Mouse (Mus musculus): ENCODE measurements around the gene Unc13d.

- TF ChIP-seq MAFK (IDR thresholded peaks at IDR 0.05; ENCODE audit: insufficient replicate concordance, low read length) (no peak), RCOR1 (conservative IDR thresholded peaks at IDR 0.05; ENCODE audit: low read depth, low read length) (no peak), E2F4 (IDR thresholded peaks at IDR 0.05; ENCODE audit: insufficient replicate concordance, low read depth, low read length) (no peak), USF1 (IDR thresholded peaks at IDR 0.05; ENCODE audit: low read depth, low read length) (no peak), POLR2AphosphoS2 (IDR thresholded peaks at IDR 0.05; ENCODE audit: low read depth, low read length) (no peak), JUND (conservative IDR thresholded peaks at IDR 0.05; ENCODE audit: low read depth, low read length) (no peak), MXI1 (IDR thresholded peaks at IDR 0.05; ENCODE audit: low read depth, low read length) (no peak), CTCF (conservative IDR thresholded peaks at IDR 0.05 in 1 of 2, IDR thresholded peaks at IDR 0.05 in 1 of 2; ENCODE audit: low read depth in 2 of 2, low read length in 2 of 2) (no peak), MAX (IDR thresholded peaks at IDR 0.05; ENCODE audit: low read length) (no peak), KAT2A (IDR thresholded peaks at IDR 0.05; ENCODE audit: insufficient replicate concordance, low read length) (no peak), GABPA (IDR thresholded peaks at IDR 0.05; ENCODE audit: insufficient replicate concordance, low read depth, low read length) (no peak), EP300 (IDR thresholded peaks at IDR 0.05; ENCODE audit: low read length) (no peak)
These were observed 2.1 kb downstream of the Unc13d start for GRCm38 (mm10) chr11:116075539-116076265.
